ENCODE assay signal across 12 mouse cellular contexts in genomic region chr1:154816836-154817235, GRCm38 (mm10).
DNase-seq lines count a peak whose midpoint lies in the region; ATAC-seq and TF ChIP-seq lines count a peak whose summit lies in the region.
"Had no signal": no experiment of that assay in that cellular context is flagged by ENCODE, and none has a peak within 500 bp of the region (broad histone marks: within the 10 kb centered on the region; RNA-seq: fewer than 3 reads in every experiment).

No protein-coding gene starts in this region.

- TF ChIP-seq EP300 in liver, postnatal 0 days (IDR thresholded peaks at IDR 0.05; ENCODE audit: low read depth), result no peak

- no peaks in the 10 kb centered on the region for H3K4me1 ChIP-seq in liver, postnatal 0 days (ENCODE audit: insufficient read depth)
- no peaks in the 10 kb centered on the region for H3K4me1 ChIP-seq in liver, embryonic 12.5 days
- peaks cover 9% of the 10 kb centered on the region; the same call in 1 of the 2 replicates for H3K4me1 ChIP-seq in forebrain, embryonic 12.5 days
- H3K4me1 ChIP-seq: limb, embryonic 15.5 days had no signal

- peak; percentile 51 for ATAC-seq in liver, postnatal 0 days
- no peak for ATAC-seq in liver, embryonic 12.5 days
- peak; percentile 39; the same call in 1 of the 2 replicates for ATAC-seq in forebrain, embryonic 12.5 days (ENCODE audit: low FRiP score)

- 61% methylated on average over 6 of the region's 6 CpGs for WGBS in liver, postnatal 0 days (ENCODE audit: insufficient replicate concordance)
- 73% methylated on average over 6 of the region's 6 CpGs for WGBS in liver, embryonic 12.5 days (ENCODE audit: insufficient replicate concordance)
- WGBS in forebrain, embryonic 12.5 days, result 60% methylated on average over 6 of the region's 6 CpGs

- H3K36me3 ChIP-seq in liver, postnatal 0 days (replicated peaks; ENCODE audit: insufficient read depth, low read length), result no peaks in the 10 kb centered on the region
- no peaks in the 10 kb centered on the region for H3K36me3 ChIP-seq in liver, embryonic 12.5 days
- no peaks in the 10 kb centered on the region for H3K36me3 ChIP-seq in forebrain, embryonic 12.5 days (replicated peaks)
- H3K36me3 ChIP-seq: limb, embryonic 15.5 days had no signal

- H3K27me3 ChIP-seq in liver, postnatal 0 days (ENCODE audit: insufficient read depth, low read length), result no peaks in the 10 kb centered on the region
- H3K27me3 ChIP-seq in liver, embryonic 12.5 days (replicated peaks), result no peaks in the 10 kb centered on the region; the same call in 1 of the 2 replicates
- no peaks in the 10 kb centered on the region for H3K27me3 ChIP-seq in forebrain, embryonic 12.5 days
- H3K27me3 ChIP-seq: limb, embryonic 15.5 days had no signal

- no peak overlapping the region for H3K4me3 ChIP-seq in liver, postnatal 0 days (ENCODE audit: low read depth, low read length)
- H3K4me3 ChIP-seq in liver, embryonic 12.5 days, result no peak overlapping the region
- no peak overlapping the region for H3K4me3 ChIP-seq in forebrain, embryonic 12.5 days (replicated peaks)
- H3K4me3 ChIP-seq: limb, embryonic 15.5 days had no signal

- no peak overlapping the region for H3K4me2 ChIP-seq in liver, postnatal 0 days (ENCODE audit: low read depth, low read length)
- H3K4me2 ChIP-seq in liver, embryonic 12.5 days, result no peak overlapping the region
- no peak overlapping the region for H3K4me2 ChIP-seq in forebrain, embryonic 12.5 days
- H3K4me2 ChIP-seq: limb, embryonic 15.5 days had no signal

- H3K27ac ChIP-seq in liver, postnatal 0 days (ENCODE audit: low read depth), result peak overlapping the region; percentile 55
- no peak overlapping the region for H3K27ac ChIP-seq in liver, embryonic 12.5 days
- H3K27ac ChIP-seq in forebrain, embryonic 12.5 days, result 0 out of 2 replicates have a peak overlapping the region, but pooled peaks have one; percentile 19
- H3K27ac ChIP-seq: limb, embryonic 15.5 days had no signal

- no peak for DNase-seq in liver, postnatal 0 days
- DNase-seq in naive thymus-derived CD4-positive, alpha-beta T cell, adult 2 months (ENCODE audit: low read depth), result peak; percentile 3
- peak; percentile 58 for DNase-seq in thymus, postnatal 14 days
- DNase-seq in right cerebral cortex, postnatal 14 days, result no peak
- DNase-seq in embryo, embryonic 10 days (ENCODE audit: low spot score), result no peak
- DNase-seq: gastrocnemius, postnatal 36 days; heart, postnatal 10 days; kidney, adult 9 months; lung, postnatal 10 days had no signal

- H3K9ac ChIP-seq in liver, postnatal 0 days (replicated peaks), result no peak overlapping the region
- no peak overlapping the region for H3K9ac ChIP-seq in liver, embryonic 12.5 days
- H3K9ac ChIP-seq in forebrain, embryonic 12.5 days, result no peak overlapping the region
- H3K9ac ChIP-seq: limb, embryonic 15.5 days had no signal

- no peak for TF ChIP-seq CTCF in liver, postnatal 0 days (IDR thresholded peaks at IDR 0.05; ENCODE audit: low read depth)

- no peaks in the 10 kb centered on the region for H3K9me3 ChIP-seq in liver, postnatal 0 days (ENCODE audit: low read length)
- no peaks in the 10 kb centered on the region for H3K9me3 ChIP-seq in liver, embryonic 12.5 days (replicated peaks)
- no peaks in the 10 kb centered on the region for H3K9me3 ChIP-seq in forebrain, embryonic 12.5 days
- H3K9me3 ChIP-seq: limb, embryonic 15.5 days had no signal

Comparison
In these comparisons a context has a peak if more than half of its experiments do, and no peak if none do; other contexts are left out.
1. DNase-seq: peak in naive thymus-derived CD4-positive, alpha-beta T cell, adult 2 months (single experiment) and thymus, postnatal 14 days (single experiment); none in liver, postnatal 0 days (single experiment), right cerebral cortex, postnatal 14 days (single experiment) and embryo, embryonic 10 days (single experiment).